Mouse (Mus musculus) ES-Bruce4 (cell line): Measurements from ENCODE around the gene Lrpprc.

Experiments used
- CTCF ChIP-seq: IDR thresholded peaks from one replicate; pipeline ENCODE4 v1.8.1; 2011; ENCODE audit warnings: low read depth, low read length
- POLR2A ChIP-seq: IDR thresholded peaks from one replicate; pipeline ENCODE4 v1.8.1; 2011; ENCODE audit warnings: low read length; ENCODE audit not compliant: insufficient read depth

DNA sequence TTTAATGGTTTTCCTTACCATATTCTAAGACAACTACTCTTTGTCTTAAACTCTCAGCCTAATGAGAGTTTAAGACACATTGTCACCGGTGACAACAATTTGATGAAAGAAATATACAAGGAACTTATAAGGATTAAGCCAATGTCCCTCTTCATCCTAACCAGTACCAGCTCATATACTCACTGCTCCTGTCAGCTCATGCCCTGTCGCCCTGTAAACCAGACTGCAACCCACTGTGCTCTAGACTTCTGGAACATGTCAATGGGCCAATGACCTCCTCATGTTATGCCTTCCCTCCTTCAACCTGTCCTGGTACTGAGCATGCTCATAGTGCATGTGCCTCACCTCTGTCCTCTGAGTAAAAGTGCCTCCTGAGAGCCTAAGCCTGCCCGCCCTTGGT lies 122.7 kb downstream of the Lrpprc start:
- TF ChIP-seq CTCF (no peak), POLR2A (no peak)
